13 mouse cellular contexts compared by ENCODE assay signal in the genomic region with DNA sequence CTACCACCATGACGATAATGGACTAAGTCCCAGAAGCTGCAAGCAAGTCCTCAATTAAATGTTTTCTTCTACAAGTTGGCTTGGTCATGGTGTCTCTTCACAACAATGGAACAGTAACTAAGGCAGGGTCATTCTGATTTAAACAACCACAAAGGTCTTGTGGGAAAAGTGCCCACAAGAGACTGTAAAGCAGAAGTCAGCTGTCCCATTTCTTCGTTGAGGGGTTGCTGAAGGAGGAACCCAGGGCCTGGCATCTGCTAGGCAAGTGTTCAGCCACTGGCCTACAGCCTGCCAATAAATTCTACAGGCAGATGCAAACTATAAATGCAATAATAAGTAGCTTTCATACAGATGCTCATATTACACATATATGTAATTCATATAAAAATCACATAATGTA. TPM values are rescaled to one million over a fixed set of nuclear protein-coding genes. Genes with fewer than 3 reads are reported as not detected.
"Had no signal": no experiment of that assay in that cellular context is flagged by ENCODE, and none has a peak within 500 bp of the region (broad histone marks: within the 10 kb centered on the region; RNA-seq: fewer than 3 reads in every experiment).

No protein-coding gene starts in this region.

- DNase-seq: retina, postnatal 1 day; right cerebral cortex, adult 18-20 months; right cerebral cortex, postnatal 14 days; right cerebral cortex, postnatal 25 days; right cerebral cortex, postnatal 4 days; spleen, adult 18-20 months; thymus, adult 18-20 months; thymus, adult 2 months; thymus, postnatal 14 days; thymus, postnatal 25 days; thymus, postnatal 36 days; thymus, postnatal 4 days had no signal

RNA-seq across cellular contexts. Expression of a gene that starts 48.0 kb away (rescaled TPM):
- total RNA-seq: neutrophil, adult 5-6 weeks had no signal
